Comparison of ENCODE assay signal across 15 mouse cellular contexts in the genomic region with DNA sequence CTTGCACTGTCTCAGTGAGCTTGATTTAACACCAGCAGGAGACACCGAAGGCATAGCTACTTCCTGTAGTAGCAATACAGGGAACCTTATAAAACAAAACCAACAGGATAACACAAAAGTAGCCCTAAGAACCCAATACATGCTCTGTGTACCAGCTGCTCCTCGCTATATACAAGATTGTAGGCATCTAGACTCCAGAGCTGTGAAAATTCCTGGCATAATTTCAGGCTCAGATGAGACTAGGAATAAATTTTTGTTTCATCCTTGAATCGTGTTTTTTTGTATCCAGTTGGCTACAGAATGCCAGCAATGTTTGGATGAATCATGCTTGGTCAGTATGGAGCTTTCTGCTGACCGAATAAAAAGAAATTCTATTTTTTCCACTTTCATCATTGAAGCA.
DNase-seq lines count a peak whose midpoint lies in the region.
"Had no signal": no experiment of that assay in that cellular context is flagged by ENCODE, and none has a peak within 500 bp of the region (broad histone marks: within the 10 kb centered on the region; RNA-seq: fewer than 3 reads in every experiment).

No protein-coding gene starts in this region.

- DNase-seq in adrenal gland, adult 2 months, result peak; percentile 18
- DNase-seq in adrenal gland, postnatal 36 days, result no peak
- DNase-seq in frontal cortex, adult 2 months (ENCODE audit: extremely low spot score in 1 of 2, low spot score in 1 of 2), result peak; percentile 3 to 33
- no peak for DNase-seq in frontal cortex, postnatal 14 days (ENCODE audit: low spot score in 2 of 2)
- peak; percentile 34 for DNase-seq in telencephalon, adult 2 months (ENCODE audit: low read depth, low spot score)
- no peak for DNase-seq in layer of hippocampus, postnatal 25 days (ENCODE audit: extremely low spot score in 1 of 2, low spot score in 1 of 2)
- DNase-seq: adrenal gland, adult 8-10 months; adrenal gland, postnatal 14 days; B cell, adult 2 months; cerebellum, adult 11-12 months; cerebellum, adult 2 months; cerebellum, adult 9-10 months; cerebellum, postnatal 10 days; cerebellum, postnatal 25 days; forebrain, postnatal 0 days had no signal

Comparison
In these comparisons a context has a peak if more than half of its experiments do, and no peak if none do; other contexts are left out.
1. DNase-seq: peak in adrenal gland, adult 2 months (single experiment), frontal cortex, adult 2 months (2 of 2) and telencephalon, adult 2 months (single experiment); none in adrenal gland, postnatal 36 days (0 of 2), frontal cortex, postnatal 14 days (0 of 2) and layer of hippocampus, postnatal 25 days (0 of 2).